Mouse (Mus musculus) A20 (cell line): ENCODE measurements around the gene Gprc5d.

Source experiments
- DNase-seq: peaks from one replicate; pipeline ENCODE4 v3.0.0-alpha.2; 2011; ENCODE audit warnings: low read depth, low spot score

Gene Gprc5d

DNA sequence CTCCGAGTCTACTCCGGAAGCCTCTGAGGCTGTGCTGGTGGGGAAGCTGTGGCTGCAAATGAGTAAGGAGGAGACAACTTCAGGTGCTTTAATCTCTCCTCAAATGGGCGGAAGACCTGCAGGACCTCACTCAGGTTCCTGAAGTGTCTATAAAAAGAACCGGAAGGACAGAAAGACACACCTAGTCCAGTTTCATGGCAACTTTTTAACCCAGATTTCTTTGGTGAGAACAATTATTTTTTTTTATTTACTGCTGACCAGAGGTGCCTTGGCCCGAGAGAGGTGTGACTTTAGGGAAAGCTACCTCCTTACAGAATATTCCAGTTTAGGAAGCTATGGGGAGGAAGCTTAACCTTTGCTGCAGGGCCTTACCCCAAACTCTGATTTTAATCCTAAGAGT lies at the start of gene Gprc5d:
Gprc5d (minus strand) TSS at position 101 of the 400 bp plus-strand sequence.
- DNase-seq, result no peak

DNA sequence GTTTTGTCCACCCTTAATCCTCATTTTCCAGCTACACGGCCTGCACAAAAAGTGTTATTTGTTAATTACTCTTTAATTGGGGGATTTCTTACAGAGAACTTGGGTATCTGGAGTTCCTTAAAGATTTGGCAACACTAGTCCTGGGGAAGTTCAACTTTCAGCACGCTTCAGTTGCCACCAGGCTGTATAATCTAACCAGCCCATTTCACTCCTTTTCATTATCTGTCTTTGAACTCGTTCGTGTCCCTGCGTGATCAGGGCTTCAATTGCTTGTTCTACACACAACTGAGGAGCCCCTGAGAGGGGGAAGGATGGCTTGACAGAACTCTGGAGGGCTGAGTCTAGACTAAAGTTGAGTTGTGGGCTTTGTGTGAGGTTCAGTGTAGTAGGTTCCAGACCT lies 48.6 kb upstream of the Gprc5d start:
- no peak for DNase-seq

DNA sequence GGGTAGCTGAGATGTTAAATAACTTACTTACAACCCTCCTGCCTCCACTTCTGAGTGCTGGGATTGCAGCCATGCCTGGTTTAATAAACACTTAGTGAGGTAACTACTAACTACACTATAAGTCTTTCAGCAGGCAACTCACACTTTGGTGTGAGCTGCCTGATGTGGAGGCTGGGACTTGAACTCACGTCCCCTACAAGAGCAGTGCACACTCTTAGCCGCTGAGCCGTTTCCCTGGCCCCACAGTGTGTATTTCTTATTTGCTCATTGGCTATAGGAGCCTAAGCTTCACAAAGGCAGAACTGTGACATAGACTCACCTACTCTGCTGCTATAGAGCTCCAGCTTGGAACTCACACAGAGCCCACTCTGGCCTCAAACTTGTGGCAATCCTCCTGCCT lies 48.2 kb upstream of the Gprc5d start:
- no peak for DNase-seq

DNA sequence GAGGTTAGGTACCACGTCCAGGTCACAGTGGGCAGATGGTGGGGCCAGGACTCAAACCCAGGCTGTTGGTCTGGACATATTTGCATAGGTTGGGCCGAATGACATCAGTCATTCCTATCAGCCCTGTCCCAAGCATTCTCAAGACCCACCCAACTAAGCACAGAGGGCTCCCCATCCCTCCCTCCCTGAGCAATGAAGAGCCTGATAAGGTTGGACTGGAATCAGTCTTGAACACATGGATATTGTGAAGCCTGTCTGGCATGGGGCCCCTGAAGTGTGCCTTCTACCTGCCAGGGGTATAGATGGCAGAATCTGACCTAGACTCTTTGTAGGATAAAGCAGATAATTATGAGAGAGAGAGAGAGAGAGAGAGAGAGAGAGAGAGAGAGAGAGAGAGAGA lies 47.6 kb upstream of the Gprc5d start:
- no peak for DNase-seq

DNA sequence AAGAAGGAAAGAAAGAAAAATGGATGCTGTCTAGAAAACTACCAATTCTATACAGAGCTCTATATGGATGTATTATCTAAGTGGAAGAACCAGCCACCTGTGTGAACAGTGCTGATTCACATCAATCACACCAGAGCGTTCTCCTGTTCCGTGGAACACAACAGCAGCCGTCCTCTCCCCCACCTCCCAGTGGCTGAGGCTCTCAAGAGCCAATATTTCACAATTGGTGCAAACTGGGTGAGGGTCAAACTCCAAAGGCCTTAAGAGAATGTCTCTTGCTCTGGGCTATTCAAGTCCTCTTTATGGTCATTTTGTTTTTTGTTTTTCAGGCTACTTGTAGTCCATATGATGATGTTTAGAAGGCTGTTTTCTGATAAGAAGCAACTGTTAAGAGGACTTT lies 47.1 kb upstream of the Gprc5d start:
- DNase-seq, result no peak

DNA sequence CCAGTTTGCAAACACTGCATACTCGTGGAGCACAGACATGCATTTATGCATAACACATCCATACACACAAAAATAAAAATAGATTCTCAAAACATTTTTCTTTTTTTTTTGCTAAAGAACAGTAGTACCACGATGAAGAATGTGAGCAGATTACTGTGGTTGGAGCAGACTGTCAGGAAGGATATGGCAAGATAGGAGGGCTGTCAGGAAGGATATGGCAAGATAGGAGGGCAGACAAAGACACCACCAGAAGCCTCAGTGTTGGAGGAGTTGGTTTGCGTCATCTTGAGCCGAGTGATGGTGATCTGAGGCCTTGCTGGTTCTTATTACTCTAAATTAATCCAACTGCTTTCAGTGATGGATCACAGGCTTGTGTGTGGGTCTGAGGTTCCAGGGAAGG lies 44.8 kb upstream of the Gprc5d start:
- no peak for DNase-seq

DNA sequence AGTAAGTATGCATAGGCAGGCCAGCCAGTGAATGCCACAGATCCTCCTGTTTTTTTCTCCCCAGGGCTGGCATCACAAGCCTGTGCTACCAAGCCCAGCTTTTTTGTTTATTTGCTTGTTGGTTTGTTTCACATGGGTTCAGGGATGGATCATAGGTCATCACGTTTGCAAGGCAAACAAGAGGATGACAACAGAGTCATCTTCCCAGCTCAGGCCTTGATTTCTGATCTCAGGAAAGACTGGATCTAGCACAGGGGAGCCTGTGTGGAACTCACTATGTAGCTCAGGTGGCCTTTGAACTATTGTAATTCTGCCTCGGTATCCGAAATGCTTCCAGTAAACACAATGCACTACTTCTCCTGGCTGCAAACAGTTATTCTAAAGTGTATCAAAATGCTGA lies 44.2 kb upstream of the Gprc5d start:
- DNase-seq, result no peak

DNA sequence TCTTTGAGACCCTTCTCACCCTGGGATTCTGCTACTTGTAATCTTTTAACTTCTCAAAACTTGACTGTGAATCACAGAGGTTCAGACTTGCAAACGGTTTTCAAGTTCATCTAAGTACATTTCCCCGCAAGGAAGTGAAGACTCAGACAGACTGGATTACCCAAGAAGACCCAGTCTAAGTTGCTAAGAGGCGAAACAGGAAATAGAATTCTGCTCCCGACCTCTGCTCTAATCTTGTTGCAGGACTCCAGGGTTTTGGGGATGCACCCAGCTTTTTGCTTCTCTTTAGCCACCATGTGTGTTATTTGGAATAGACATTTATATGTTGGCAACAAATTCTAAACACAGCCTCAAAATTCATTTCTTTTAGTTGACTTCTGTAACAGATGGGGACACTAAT lies 43.3 kb upstream of the Gprc5d start:
- DNase-seq, result no peak

DNA sequence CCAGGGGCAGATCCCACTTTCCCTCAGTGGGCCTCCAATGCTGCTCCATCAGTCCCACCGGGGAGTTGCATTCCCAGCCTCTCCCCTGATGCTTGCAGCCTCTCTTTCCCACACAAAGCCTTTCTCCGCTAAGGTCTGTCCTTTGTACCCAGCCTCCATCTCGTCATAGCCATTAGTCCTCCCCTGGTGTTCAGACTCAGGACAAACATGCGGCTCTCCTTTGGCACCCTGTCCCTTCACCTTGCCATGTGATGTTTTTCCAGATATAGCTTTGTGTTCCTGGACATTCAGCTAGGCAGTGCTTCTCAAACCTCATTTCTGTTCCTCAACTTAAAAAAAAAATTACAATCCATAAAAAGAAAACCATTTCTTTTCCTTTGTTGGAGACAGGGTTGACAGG lies 40.4 kb upstream of the Gprc5d start:
- DNase-seq, result no peak

DNA sequence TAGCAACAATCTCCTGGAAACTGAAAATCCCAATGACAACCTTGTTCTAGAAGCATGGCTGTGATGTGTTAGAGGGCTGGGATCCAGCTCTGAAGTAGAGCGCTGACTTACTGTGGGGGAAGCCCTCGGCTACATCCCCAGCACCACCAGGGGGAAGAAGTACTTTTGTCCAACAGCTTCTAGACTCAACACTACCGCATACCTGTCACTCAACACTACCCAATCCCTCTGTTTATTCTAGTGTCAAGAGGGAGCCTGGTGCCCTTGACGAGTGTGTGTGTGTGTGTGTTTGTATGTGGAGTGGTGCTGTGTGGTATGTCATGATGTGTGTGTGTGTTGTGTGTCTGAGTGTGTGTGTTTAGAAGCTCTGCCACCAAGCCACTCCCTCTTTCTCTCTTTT lies 39.4 kb upstream of the Gprc5d start:
- DNase-seq, result no peak

DNA sequence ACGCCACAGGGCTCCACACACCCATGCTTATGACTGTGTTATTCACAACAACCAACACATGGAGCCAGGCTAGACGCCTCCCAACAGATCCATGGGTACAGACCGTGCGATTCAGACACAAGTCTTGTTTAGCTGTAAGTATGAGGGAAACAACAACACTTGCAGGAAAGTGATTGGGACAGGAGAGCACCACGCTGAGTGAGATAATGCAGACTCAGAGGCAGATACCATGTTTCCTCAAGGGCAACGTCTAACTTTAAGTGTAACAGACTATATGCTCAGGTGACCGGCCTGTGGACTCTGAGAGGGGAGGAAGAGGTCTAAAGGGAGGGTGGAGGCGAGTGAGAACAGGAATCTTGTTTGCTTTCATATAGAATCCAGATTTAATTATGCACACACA lies 38.5 kb upstream of the Gprc5d start:
- DNase-seq, result no peak

DNA sequence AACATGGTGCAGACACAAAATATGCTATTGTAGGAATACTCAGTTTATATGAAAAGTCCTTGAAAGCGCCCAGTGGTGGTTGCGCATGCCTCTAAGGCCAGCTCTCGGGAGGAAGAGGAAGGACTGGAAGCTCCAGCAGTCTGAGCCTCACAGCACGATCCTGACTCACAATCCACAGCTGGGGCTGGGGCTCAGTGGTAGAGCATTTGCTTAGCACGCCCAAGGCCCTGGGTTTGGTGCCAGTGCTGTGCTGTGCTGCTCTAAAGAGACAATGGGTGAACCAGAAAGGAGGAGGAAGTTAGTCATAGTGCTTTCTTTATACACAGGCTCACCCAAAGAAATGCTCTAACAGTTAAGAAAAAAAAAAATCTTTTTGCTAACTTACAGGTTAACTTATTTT lies 35.6 kb upstream of the Gprc5d start:
- DNase-seq, result no peak

DNA sequence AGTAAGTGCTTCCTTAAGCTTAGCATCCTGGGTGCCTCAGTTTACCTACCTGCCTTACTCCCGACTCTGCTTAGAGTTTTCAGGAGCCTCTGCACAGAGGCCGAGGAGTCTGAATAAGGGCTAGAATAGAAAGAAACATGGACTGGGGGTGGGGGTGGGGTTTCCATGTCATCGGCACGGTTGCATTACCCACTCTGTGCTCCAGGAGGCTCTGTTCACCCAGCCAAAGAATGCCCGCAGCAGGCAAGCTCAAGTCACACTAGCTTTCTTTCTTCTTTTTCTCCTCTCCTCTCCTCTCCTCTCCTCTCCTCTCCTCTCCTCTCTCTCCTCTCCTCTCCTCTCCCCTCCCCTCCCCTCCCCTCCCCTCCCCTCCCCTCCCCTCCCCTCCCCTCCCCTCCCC lies 32.2 kb upstream of the Gprc5d start:
- peak; percentile 11 for DNase-seq

DNA sequence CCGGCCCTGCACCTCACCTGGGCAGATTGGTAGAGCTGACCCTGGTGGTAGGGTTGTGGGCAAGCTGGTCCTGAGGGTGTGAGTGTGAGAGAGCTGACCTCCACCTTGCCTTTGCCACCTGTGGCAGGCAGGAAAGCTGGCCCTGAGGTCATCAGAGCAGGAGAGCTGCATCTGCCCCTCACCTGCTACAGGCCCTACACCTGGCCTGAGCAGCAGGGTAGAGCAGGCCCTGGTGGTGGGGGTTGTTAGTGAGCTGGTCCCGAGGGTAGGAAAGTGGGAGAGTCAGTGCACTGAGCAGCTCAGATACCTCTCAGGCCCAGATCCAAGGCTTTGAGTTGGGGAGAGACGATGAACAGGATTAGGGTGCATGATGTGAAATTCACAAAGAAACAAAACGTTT lies 31.6 kb upstream of the Gprc5d start:
- no peak for DNase-seq

DNA sequence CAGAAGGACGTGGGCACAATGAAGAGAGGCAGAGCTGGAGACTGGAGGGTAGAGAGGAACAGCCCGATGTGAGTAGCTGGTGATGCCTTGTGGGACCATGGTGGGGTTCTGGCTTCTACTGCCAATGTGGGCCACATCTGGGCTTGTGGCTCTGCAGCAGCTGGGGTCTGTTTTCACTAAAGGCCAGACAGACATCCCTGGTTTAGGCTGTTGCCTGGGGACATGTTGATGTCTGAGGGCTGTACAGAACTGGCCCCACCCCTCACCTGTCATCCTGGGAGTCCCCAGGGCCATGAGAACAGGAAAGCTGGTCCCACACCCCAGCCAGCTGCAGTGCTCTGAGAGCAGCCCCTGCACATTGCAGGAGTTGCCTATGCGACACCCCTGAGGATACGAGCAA lies 31.1 kb upstream of the Gprc5d start:
- no peak for DNase-seq

DNA sequence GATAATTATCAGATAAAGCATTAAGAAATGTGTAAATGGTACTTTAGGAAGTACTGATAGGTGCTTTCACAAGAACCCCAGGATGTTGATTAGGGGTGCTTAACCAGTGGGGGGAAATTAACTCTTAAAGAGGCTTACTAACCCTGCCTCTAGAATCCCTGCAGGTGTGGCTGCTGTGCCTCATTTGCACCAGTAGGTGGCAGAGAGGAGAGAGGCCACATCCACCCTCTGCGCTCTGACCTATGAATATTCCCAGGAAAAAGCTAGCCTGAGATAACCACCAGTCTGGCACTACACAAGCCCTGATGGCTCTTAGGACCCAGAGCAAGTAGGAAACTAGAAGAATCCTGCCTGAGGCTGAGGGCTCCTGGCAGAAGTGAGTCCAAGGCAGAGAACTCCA lies 30.4 kb upstream of the Gprc5d start:
- peak; percentile 10 for DNase-seq

DNA sequence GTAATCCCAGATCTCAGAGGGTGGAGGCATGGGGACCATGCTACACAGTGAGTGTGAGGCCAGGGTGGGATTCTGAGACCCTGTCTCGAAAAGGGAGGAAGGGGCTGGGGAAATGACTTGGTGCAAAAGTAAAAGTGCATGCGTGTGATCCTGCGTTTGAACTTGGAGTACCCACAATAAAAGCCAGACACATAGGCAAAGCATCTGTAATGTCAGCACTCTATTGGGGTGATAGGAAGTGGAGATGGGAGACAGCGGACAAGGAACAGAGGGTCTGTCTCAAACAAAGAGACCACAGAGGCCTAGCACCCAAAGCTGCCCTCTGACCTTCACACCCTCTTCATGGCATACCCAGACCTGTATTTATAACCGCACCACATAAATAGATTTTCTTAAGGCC lies 27.9 kb upstream of the Gprc5d start:
- DNase-seq, result no peak

DNA sequence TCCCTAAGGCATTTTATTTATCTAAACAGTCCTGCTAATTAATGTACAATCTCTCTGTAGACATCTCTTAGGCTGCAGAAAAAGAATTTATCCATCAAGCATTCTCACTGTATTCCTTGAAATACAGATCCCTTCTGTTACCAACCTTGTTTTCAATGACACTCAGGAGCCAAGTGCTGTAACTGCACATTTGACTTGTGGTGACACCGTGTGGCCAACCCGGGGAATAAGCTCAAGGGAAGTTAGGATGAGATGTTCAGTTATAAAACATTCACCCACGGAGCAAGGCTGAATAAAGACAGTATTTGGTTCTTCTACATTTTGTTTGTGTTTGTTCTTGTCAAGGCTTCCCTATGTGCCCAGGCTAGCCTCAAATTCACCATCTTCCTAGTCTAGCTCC lies 26.4 kb upstream of the Gprc5d start:
- peak; percentile 33 for DNase-seq

DNA sequence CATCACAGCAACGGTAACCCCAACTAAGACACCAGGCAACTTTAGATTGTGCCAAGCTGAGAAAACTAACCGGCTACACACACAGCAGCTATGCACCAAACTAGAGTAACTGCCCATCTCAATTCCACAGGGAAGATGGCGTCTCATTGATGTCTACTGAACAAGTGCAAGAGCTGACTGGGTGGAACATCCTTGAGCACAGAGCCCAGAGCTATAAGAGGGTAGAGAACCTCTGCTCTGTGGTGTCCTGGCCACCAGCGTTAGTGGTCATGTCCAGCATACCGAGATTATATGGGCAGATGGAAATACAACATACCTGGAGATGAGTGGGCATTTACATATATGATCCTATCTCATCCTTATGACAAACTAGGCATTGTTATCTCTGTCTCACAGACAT lies 25.1 kb upstream of the Gprc5d start:
- DNase-seq, result no peak

DNA sequence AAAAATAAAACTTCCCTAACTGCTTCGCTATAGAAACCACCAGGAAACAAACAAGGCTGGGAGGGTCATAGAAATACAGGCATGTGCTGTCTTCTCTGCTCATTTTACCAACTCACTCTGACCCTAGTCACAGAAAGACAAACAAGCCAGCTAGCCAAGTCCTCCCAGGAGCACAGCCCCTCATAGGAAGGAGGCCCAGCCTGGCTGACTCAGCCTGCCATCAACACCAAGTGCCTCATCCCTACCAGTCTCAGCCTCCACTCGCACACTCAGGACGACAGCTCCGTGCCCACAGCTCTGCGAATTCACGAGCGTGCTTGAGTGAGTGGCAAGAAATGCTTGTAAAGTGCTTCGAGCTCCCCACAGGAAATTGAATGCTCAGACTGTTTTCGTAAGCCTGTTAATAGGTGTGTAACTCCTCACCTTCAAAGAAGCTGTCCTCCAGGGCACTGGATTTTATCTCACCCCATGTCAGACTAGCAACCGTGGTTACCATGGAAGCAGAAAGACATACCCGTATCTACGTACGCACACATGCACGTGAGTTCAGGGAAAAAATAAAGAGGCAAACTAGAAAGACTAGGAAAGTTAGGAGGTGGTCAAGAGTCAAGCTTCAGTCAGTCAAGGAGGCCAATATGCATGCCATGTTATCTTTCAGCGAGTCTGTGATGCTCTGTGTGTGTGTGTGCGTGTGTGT lies 23.5 kb upstream of the Gprc5d start:
- DNase-seq, result no peak

DNA sequence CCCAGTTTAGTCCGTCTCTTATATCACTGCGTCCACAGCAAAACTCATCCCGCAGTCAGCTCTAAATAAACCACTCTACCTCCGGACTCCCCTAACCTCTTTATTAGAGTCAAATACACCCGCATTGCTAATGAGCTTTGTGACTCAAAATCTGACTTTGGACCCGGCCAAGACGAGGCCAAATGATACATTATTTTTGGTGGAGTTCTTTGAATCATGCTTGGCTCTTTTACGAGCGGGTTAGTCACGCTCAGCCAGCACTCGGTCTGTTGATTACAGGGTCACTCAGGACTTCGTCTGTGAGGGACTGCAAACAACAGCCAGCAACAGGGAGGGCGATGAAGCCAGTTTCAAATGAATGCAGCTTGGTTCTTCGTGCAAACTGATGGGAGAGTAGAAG lies 20.7 kb upstream of the Gprc5d start:
- no peak for DNase-seq

DNA sequence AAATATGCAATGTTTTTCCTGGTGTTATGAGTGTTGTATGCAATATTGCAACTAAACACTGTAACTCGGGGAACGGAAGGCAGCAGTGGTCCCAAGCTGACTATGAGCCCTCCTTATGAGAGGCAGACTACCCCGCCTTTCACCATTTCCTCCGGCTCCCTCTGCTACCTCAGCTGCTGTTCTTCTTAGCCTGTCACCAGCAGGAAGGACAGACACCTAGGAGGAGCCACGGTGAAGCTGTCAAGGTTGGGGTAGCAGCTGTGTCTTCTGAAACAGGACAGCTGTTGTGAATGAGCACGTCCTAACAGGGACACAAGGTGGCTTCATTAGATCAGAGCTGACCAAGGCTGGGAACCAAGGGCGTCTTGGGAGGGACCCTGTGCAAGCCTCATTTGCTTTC lies 20.1 kb upstream of the Gprc5d start:
- no peak for DNase-seq

DNA sequence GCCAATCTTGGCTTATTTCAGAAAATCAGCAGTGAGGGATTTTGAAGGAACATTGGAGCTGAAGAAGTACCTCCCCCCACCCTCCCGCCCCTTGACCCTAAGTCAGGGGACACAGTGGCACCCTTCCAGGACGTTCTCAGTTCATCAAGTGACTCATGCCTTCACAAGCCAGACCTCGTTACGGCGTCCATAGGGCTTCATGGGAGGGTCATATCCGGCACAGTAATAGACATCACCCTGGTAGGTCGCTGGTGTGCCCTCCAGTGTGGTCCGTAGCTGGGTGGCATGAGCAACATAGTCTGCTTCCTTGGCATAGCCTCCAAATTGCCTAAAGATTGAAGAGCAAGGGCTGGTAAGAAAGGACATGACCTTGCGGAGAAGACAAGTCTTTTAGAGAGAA lies 19.7 kb upstream of the Gprc5d start:
- no peak for DNase-seq

DNA sequence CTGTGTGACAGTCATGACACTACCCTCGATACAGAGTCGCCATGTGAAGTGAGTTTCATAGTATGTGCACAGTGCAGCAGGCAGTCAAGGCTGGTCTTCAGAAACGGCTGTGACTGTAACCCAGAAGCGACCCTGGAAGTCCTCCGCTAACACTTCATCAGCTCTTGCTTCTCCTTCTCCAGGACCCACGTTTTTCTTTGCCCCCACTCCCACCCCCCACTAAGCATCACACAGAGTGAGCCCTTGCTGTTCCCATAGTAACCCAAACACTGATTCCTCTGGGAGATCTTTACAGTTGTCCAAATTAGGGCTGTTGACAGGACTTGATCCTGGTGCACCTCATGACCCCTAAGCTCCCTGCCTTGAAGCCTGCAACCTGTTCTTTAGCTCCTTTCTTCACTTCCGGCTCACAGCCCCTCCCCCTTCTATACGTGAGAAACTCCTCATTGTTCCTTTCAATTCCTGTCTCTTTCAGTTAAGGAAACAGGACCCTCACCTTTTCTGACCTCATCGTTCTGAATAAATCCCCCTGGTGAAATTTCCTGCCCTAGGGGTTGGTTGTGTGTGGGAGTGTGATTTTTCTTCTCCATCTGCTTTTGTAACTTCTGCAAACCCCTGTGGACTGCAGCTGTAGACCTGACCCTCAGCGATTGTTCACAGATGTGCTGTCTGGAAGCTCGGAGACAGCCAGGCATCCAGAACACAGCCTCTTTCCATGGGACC lies 18.5 kb upstream of the Gprc5d start:
- DNase-seq, result no peak
